12 mouse cellular contexts compared by ENCODE assay signal in the genomic region with DNA sequence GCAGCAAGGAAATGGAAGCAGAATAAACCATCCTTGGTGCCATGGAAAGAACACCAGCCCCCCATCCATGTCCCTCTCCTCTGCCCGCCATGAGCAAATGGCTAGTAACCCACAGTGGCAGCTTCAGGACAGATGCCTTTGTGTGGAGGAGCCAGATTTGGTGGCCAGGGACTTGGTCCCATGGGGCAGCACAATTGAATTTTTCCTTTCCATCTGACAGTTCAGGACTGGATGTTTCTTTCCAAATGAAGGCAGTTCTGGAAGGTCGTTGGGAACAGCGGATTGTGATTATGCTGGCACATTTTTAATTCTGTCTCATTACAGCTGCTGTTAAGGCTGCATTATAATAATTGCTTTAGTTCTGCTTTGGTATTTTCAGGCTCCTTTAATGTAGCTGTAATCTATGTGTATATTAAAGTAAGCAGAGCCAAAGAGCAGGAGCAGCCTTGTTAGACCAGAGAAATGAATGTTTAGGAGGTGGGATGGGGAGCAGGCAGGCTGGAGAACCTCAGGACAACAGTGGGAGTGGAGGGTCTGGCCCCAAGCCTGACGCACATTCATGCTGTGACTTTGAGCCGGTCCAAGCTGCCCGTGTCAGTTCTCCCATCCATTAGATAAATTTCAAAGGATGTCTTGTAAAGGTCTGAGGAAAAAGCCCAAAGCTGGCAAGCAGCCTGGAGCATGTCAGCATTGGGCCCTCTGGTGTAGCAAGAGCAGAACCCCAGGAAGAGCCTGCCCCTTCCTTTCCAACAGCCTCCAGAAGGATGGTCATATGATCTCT. TPM values are rescaled to one million over a fixed set of nuclear protein-coding genes. Genes with fewer than 3 reads are reported as not detected.
A peak's percentile ranks its signal among the peaks of the same experiment; 100 is the strongest.
DNase-seq lines count a peak whose midpoint lies in the region; ATAC-seq lines count a peak whose summit lies in the region.
"Had no signal": no experiment of that assay in that cellular context is flagged by ENCODE, and none has a peak within 500 bp of the region (broad histone marks: within the 10 kb centered on the region; RNA-seq: fewer than 3 reads in every experiment).

No protein-coding gene starts in this region.

- H3K9ac ChIP-seq in forebrain, embryonic 14.5 days (ENCODE audit: low read length): no peak overlapping the region
- H3K9ac ChIP-seq in forebrain, embryonic 11.5 days (ENCODE audit: low read length): no peak overlapping the region
- H3K9ac ChIP-seq in kidney, embryonic 16.5 days (replicated peaks; ENCODE audit: low read length): no peak overlapping the region

- ATAC-seq in forebrain, embryonic 14.5 days: no peak
- no peak for ATAC-seq in forebrain, embryonic 11.5 days (replicated peaks; ENCODE audit: low FRiP score)
- no peak for ATAC-seq in kidney, embryonic 16.5 days (ENCODE audit: low FRiP score, low TSS enrichment)
- ATAC-seq in inflammation-experienced regulatory T-cells, adult 6 months: no peak

- H3K4me3 ChIP-seq in forebrain, embryonic 14.5 days (ENCODE audit: low read depth, low read length): no peak overlapping the region
- H3K4me3 ChIP-seq in forebrain, embryonic 11.5 days (ENCODE audit: low read depth, low read length): no peak overlapping the region
- no peak overlapping the region for H3K4me3 ChIP-seq in kidney, embryonic 16.5 days (ENCODE audit: low read length)
- H3K4me3 ChIP-seq in limb, embryonic 10.5 days: no peak overlapping the region

- no peak overlapping the region for H3K27ac ChIP-seq in forebrain, embryonic 14.5 days (ENCODE audit: low read depth, low read length)
- H3K27ac ChIP-seq in forebrain, embryonic 11.5 days (ENCODE audit: low read depth, low read length): no peak overlapping the region
- no peak overlapping the region for H3K27ac ChIP-seq in kidney, embryonic 16.5 days (ENCODE audit: low read length)
- H3K27ac ChIP-seq in limb, embryonic 10.5 days: no peak overlapping the region

- no peak overlapping the region for H3K4me2 ChIP-seq in forebrain, embryonic 14.5 days (ENCODE audit: low read length)
- no peak overlapping the region for H3K4me2 ChIP-seq in forebrain, embryonic 11.5 days (ENCODE audit: low read depth, low read length, severe bottlenecking)
- H3K4me2 ChIP-seq in kidney, embryonic 16.5 days (replicated peaks; ENCODE audit: low read depth, low read length): no peak overlapping the region

- no peaks in the 10 kb centered on the region for H3K9me3 ChIP-seq in forebrain, embryonic 14.5 days (replicated peaks; ENCODE audit: control insufficient read depth, low read length)
- H3K9me3 ChIP-seq in forebrain, embryonic 11.5 days (ENCODE audit: control insufficient read depth, low read length): no peaks in the 10 kb centered on the region
- no peaks in the 10 kb centered on the region for H3K9me3 ChIP-seq in kidney, embryonic 16.5 days (ENCODE audit: low read length)
- no peaks in the 10 kb centered on the region for H3K9me3 ChIP-seq in limb, embryonic 10.5 days (replicated peaks)

- no peaks in the 10 kb centered on the region for H3K4me1 ChIP-seq in forebrain, embryonic 14.5 days (ENCODE audit: control insufficient read depth, insufficient read depth, low read length)
- H3K4me1 ChIP-seq in forebrain, embryonic 11.5 days (replicated peaks; ENCODE audit: control insufficient read depth, insufficient read depth, low read length): no peaks in the 10 kb centered on the region
- no peaks in the 10 kb centered on the region for H3K4me1 ChIP-seq in kidney, embryonic 16.5 days (ENCODE audit: insufficient read depth, low read length)
- no peaks in the 10 kb centered on the region for H3K4me1 ChIP-seq in limb, embryonic 10.5 days

- 54% methylated on average over 6 of the region's 6 CpGs for WGBS in forebrain, embryonic 14.5 days
- 88% methylated on average over 6 of the region's 6 CpGs for WGBS in forebrain, embryonic 11.5 days
- 77% methylated on average over 6 of the region's 6 CpGs for WGBS in kidney, embryonic 16.5 days
- 90% methylated on average over 6 of the region's 6 CpGs for WGBS in limb, embryonic 10.5 days

- H3K36me3 ChIP-seq in forebrain, embryonic 14.5 days (ENCODE audit: control insufficient read depth, insufficient read depth, low read length): no peaks in the 10 kb centered on the region
- H3K36me3 ChIP-seq in forebrain, embryonic 11.5 days (ENCODE audit: control insufficient read depth, insufficient read depth, low read length): no peaks in the 10 kb centered on the region
- no peaks in the 10 kb centered on the region for H3K36me3 ChIP-seq in kidney, embryonic 16.5 days (ENCODE audit: insufficient read depth, low read length)
- H3K36me3 ChIP-seq in limb, embryonic 10.5 days: no peaks in the 10 kb centered on the region

- no peaks in the 10 kb centered on the region for H3K27me3 ChIP-seq in forebrain, embryonic 14.5 days (replicated peaks; ENCODE audit: control insufficient read depth, insufficient read depth, low read length)
- no peaks in the 10 kb centered on the region for H3K27me3 ChIP-seq in forebrain, embryonic 11.5 days (ENCODE audit: control insufficient read depth, insufficient read depth, low read length)
- no peaks in the 10 kb centered on the region for H3K27me3 ChIP-seq in kidney, embryonic 16.5 days (ENCODE audit: insufficient read depth, low read length)
- no peaks in the 10 kb centered on the region for H3K27me3 ChIP-seq in limb, embryonic 10.5 days (ENCODE audit: low read depth, poor library complexity, severe bottlenecking)

- intact Hi-C loops in heart, postnatal 25 days (cut with DNase I): no loop called here

- peak; percentile 28 for DNase-seq in forebrain, embryonic 14.5 days (ENCODE audit: low spot score)
- no peak for DNase-seq in forebrain, embryonic 11.5 days (ENCODE audit: low spot score)
- DNase-seq in kidney, postnatal 10 days: peak; percentile 56
- peak; percentile 10 to 22 for DNase-seq in adrenal gland, adult 18-20 months (ENCODE audit: low spot score in 2 of 2)
- peak; percentile 2 for DNase-seq in heart, postnatal 25 days (ENCODE audit: low spot score)
- no peak for DNase-seq in limb, embryonic 10.5 days (ENCODE audit: low spot score)
- DNase-seq: thymus, adult 18-20 months had no signal

RNA-seq across cellular contexts. Expression of a gene that starts 2.3 kb away (rescaled TPM):
- not detected in 2 replicates for polyA plus RNA-seq in forebrain, embryonic 14.5 days (2014; fragmentation: Nextera tagmentation; extraction: Ambion mirVana)
- not detected in 2 replicates for polyA plus RNA-seq in forebrain, embryonic 11.5 days (2014; fragmentation: Nextera tagmentation; extraction: Ambion mirVana)
- not detected in 2 replicates for polyA plus RNA-seq in kidney, embryonic 16.5 days (2015; fragmentation: Nextera tagmentation; extraction: Ambion mirVana)
- not detected for total RNA-seq in adrenal gland, adult 18-20 months (2021)
- not detected for total RNA-seq in heart, postnatal 25 days (2021)
- polyA plus RNA-seq in inflammation-experienced regulatory T-cells, adult 6 months (2017; shearing (Covaris generic)): not detected
- polyA plus RNA-seq in limb, embryonic 10.5 days (2016; fragmentation: Nextera tagmentation; extraction: Ambion mirVana): not detected in 2 replicates
- total RNA-seq: left cerebral cortex, postnatal 25 days had no signal
- polyA plus RNA-seq: C2C12; heart, postnatal 0 days had no signal

Comparison
In these comparisons a context has a peak if more than half of its experiments do, and no peak if none do; other contexts are left out.
1. DNase-seq: peak in forebrain, embryonic 14.5 days (single experiment), kidney, postnatal 10 days (single experiment), adrenal gland, adult 18-20 months (2 of 2) and heart, postnatal 25 days (single experiment); none in forebrain, embryonic 11.5 days (single experiment) and limb, embryonic 10.5 days (single experiment).